Mouse (Mus musculus): ENCODE measurements around the gene 2210016F16Rik. TPM values are rescaled to one million over a fixed set of nuclear protein-coding genes. Genes with fewer than 3 reads are reported as not detected.
"Not testable (repeated sequence)": the region's sequence is repeated elsewhere in the genome, so short reads cannot be mapped to it uniquely, and the experiment has no call there.

The 2210016F16Rik gene
- total RNA-seq, 2 experiments from 2014 or later: 6.3 to 7.6 TPM

- no peak for DNase-seq
These were observed 12.5 kb downstream of the 2210016F16Rik start for GRCm38 (mm10) chr13:58372278-58373152.

- DNase-seq: no peak
These were observed 16.2 kb downstream of the 2210016F16Rik start for GRCm38 (mm10) chr13:58368835-58369234.

- no peak for DNase-seq
These were observed 17.4 kb downstream of the 2210016F16Rik start for GRCm38 (mm10) chr13:58367641-58368040.

GRCm38 (mm10) chr13:58366373-58366772 lies 18.7 kb downstream of the 2210016F16Rik start:
- no peak for DNase-seq

- not testable (repeated sequence) for DNase-seq
These were observed 19.8 kb downstream of the 2210016F16Rik start for GRCm38 (mm10) chr13:58365179-58365578.

- DNase-seq: no peak
These were observed 20.5 kb downstream of the 2210016F16Rik start for GRCm38 (mm10) chr13:58364353-58365175.

GRCm38 (mm10) chr13:58359304-58359653 lies 25.7 kb downstream of the 2210016F16Rik start:
- DNase-seq: no peak

- peak; percentile 48 to 50 for DNase-seq
These were observed 26.3 kb downstream of the 2210016F16Rik start, which contains the start of gene Kif27 for GRCm38 (mm10) chr13:58358629-58359303. TSS of gene Kif27 (minus strand) at chr13:58359122.

GRCm38 (mm10) chr13:58352996-58353395 lies 32.0 kb downstream of the 2210016F16Rik start:
- no peak for DNase-seq

GRCm38 (mm10) chr13:58350606-58351005 lies 34.4 kb downstream of the 2210016F16Rik start:
- DNase-seq: no peak

GRCm38 (mm10) chr13:58344505-58344904 lies 40.5 kb downstream of the 2210016F16Rik start:
- DNase-seq: peak in 1 of 2 experiments; percentile 8

- no peak for DNase-seq
These were observed 47.6 kb downstream of the 2210016F16Rik start for GRCm38 (mm10) chr13:58337456-58337855.

- peak in 1 of 2 experiments; percentile 5 for DNase-seq
These were observed 50.9 kb downstream of the 2210016F16Rik start for GRCm38 (mm10) chr13:58334116-58334515.

Small RNA genes lying within 50 kb of the gene (microRNA-seq; reads per million reads assigned to microRNA genes)
- gene Mir7-1: 85.1 to 93.2 reads per million in 2 experiments

Other genes with a start within 250 kb of the 2210016F16Rik start
- gene Idnk, start 227.6 kb downstream of the 2210016F16Rik start, total RNA-seq (2021): 10 to 100 TPM; 27.5 to 29.9 TPM
- gene Ubqln1, start 169.6 kb downstream of the 2210016F16Rik start, total RNA-seq (2021): 100 to 1,000 TPM; 148 to 155 TPM
- 10 to 100 TPM; 22.2 to 23.5 TPM for gene Gkap1, start 109.5 kb downstream of the 2210016F16Rik start, total RNA-seq (2021)
- gene Kif27, start 26.1 kb downstream of the 2210016F16Rik start, total RNA-seq (2021): 1 to 10 TPM; 2.9 to 3.9 TPM
- gene Rmi1, start 17.0 kb upstream of the 2210016F16Rik start, total RNA-seq (2021): 10 to 100 TPM; 17.7 to 19.5 TPM
- 100 to 1,000 TPM; 670 to 686 TPM for gene Hnrnpk, start 18.1 kb upstream of the 2210016F16Rik start, total RNA-seq (2021)
- under 1 TPM; 0.15 TPM for gene Slc28a3, start 225.7 kb upstream of the 2210016F16Rik start, total RNA-seq (2021)